Mouse (Mus musculus): ENCODE results near the gene Pax1. TPM values are rescaled to one million over a fixed set of nuclear protein-coding genes. Genes with fewer than 3 reads are reported as not detected.
A peak's percentile ranks its signal among the peaks of the same experiment; 100 is the strongest.

Pax1 gene
- not detected for polyA plus RNA-seq (2021)

GRCm38 (mm10) chr2:147361581-147361980 lies at the start of gene Pax1:
Pax1 (plus strand) TSS chr2:147361925.
- TF ChIP-seq CTCF (IDR thresholded peaks at IDR 0.05): no peak
- ChIA-PET POLR2A (interaction anchor here (0.6 kb wide), 1 partner anchor 16 kb away, joined by 4 read pairs; no protein-coding TSS in a partner anchor), CTCF (no interaction called here)
- in situ Hi-C loops (cut with MboI; ENCODE audit: low pct_unique_long_range_greater_than_20kb): no loop called here
- DNase-seq (ENCODE audit: low read depth, low spot score) (no peak), ATAC-seq (no peak)
- peaks cover 71% of the 10 kb centered on the region for H3K27me3 ChIP-seq

GRCm38 (mm10) chr2:147321036-147321435 lies 40.7 kb upstream of the Pax1 start:
- ChIA-PET POLR2A (no interaction called here), CTCF (no interaction called here)
- DNase-seq (ENCODE audit: low read depth, low spot score) (no peak), ATAC-seq (no peak)
- in situ Hi-C loops (cut with MboI; ENCODE audit: low pct_unique_long_range_greater_than_20kb): no loop called here
- peak; percentile 62 for TF ChIP-seq CTCF (IDR thresholded peaks at IDR 0.05)
- H3K27me3 ChIP-seq: peaks cover 10% of the 10 kb centered on the region

- no peak for TF ChIP-seq CTCF (IDR thresholded peaks at IDR 0.05)
- no peak for ATAC-seq
- in situ Hi-C loops (cut with MboI; ENCODE audit: low pct_unique_long_range_greater_than_20kb): no loop called here
- DNase-seq (ENCODE audit: low read depth, low spot score): no peak
- POLR2A ChIA-PET: no interaction called here
- CTCF ChIA-PET: no interaction called here
- H3K27me3 ChIP-seq: peaks cover 12% of the 10 kb centered on the region
Observed at GRCm38 (mm10) chr2:147325178-147325577, 36.5 kb upstream of the Pax1 start.

- CTCF ChIA-PET: no interaction called here
- ATAC-seq (no peak), DNase-seq (ENCODE audit: low read depth, low spot score) (no peak)
- POLR2A ChIA-PET: no interaction called here
- TF ChIP-seq CTCF (IDR thresholded peaks at IDR 0.05): no peak
- H3K27me3 ChIP-seq: peaks cover 6% of the 10 kb centered on the region
- in situ Hi-C loops (cut with MboI; ENCODE audit: low pct_unique_long_range_greater_than_20kb): no loop called here
Observed at GRCm38 (mm10) chr2:147332731-147333130, 29.0 kb upstream of the Pax1 start.

- no peaks in the 10 kb centered on the region for H3K27me3 ChIP-seq
- no peak for TF ChIP-seq CTCF (IDR thresholded peaks at IDR 0.05)
- ChIA-PET CTCF (no interaction called here), POLR2A (no interaction called here)
- in situ Hi-C loops (cut with MboI; ENCODE audit: low pct_unique_long_range_greater_than_20kb): no loop called here
- ATAC-seq (no peak), DNase-seq (ENCODE audit: low read depth, low spot score) (no peak)
Observed at GRCm38 (mm10) chr2:147338729-147339128, 23.0 kb upstream of the Pax1 start.

GRCm38 (mm10) chr2:147339796-147340195 lies 21.9 kb upstream of the Pax1 start:
- H3K27me3 ChIP-seq: no peaks in the 10 kb centered on the region
- DNase-seq (ENCODE audit: low read depth, low spot score) (no peak), ATAC-seq (no peak)
- ChIA-PET POLR2A (no interaction called here), CTCF (no interaction called here)
- in situ Hi-C loops (cut with MboI; ENCODE audit: low pct_unique_long_range_greater_than_20kb): no loop called here
- no peak for TF ChIP-seq CTCF (IDR thresholded peaks at IDR 0.05)

GRCm38 (mm10) chr2:147342198-147342597 lies 19.5 kb upstream of the Pax1 start:
- in situ Hi-C loops (cut with MboI; ENCODE audit: low pct_unique_long_range_greater_than_20kb): no loop called here

GRCm38 (mm10) chr2:147359716-147360115 lies 2.0 kb upstream of the Pax1 start:
- in situ Hi-C loops (cut with MboI; ENCODE audit: low pct_unique_long_range_greater_than_20kb): no loop called here
- H3K27me3 ChIP-seq: peaks cover 67% of the 10 kb centered on the region
- ChIA-PET CTCF (no interaction called here), POLR2A (no interaction called here)
- DNase-seq (ENCODE audit: low read depth, low spot score): no peak
- ATAC-seq: no peak
- TF ChIP-seq CTCF (IDR thresholded peaks at IDR 0.05): no peak

More at GRCm38 (mm10) chr2:147342198-147342597, 19.5 kb upstream of the Pax1 start:
- ChIA-PET POLR2A (no interaction called here), CTCF (no interaction called here)
- peak; percentile 29 for TF ChIP-seq CTCF (IDR thresholded peaks at IDR 0.05)
- DNase-seq (ENCODE audit: low read depth, low spot score) (no peak), ATAC-seq (no peak)
- no peaks in the 10 kb centered on the region for H3K27me3 ChIP-seq

GRCm38 (mm10) chr2:147360401-147360800 lies 1.3 kb upstream of the Pax1 start:
- CTCF ChIA-PET: no interaction called here
- no peak for DNase-seq (ENCODE audit: low read depth, low spot score)

GRCm38 (mm10) chr2:147360856-147361255 lies 869 bp upstream of the Pax1 start:
- ChIA-PET POLR2A (no interaction called here), CTCF (no interaction called here)
- in situ Hi-C loops (cut with MboI; ENCODE audit: low pct_unique_long_range_greater_than_20kb): no loop called here
- ATAC-seq: no peak
- no peak for TF ChIP-seq CTCF (IDR thresholded peaks at IDR 0.05)
- no peak for DNase-seq (ENCODE audit: low read depth, low spot score)
- H3K27me3 ChIP-seq: peaks cover 66% of the 10 kb centered on the region

More at GRCm38 (mm10) chr2:147360401-147360800, 1.3 kb upstream of the Pax1 start:
- in situ Hi-C loops (cut with MboI; ENCODE audit: low pct_unique_long_range_greater_than_20kb): no loop called here
- no peak for ATAC-seq
- peaks cover 62% of the 10 kb centered on the region for H3K27me3 ChIP-seq
- POLR2A ChIA-PET: no interaction called here
- no peak for TF ChIP-seq CTCF (IDR thresholded peaks at IDR 0.05)

GRCm38 (mm10) chr2:147362316-147362715 lies 591 bp downstream of the Pax1 start:
- CTCF ChIA-PET: no interaction called here
- no peak for ATAC-seq
- POLR2A ChIA-PET: interaction anchor here (0.6 kb wide), 1 partner anchor 16 kb away, joined by 4 read pairs; no protein-coding TSS in a partner anchor
- no peak for DNase-seq (ENCODE audit: low read depth, low spot score)
- peaks cover 74% of the 10 kb centered on the region for H3K27me3 ChIP-seq
- no peak for TF ChIP-seq CTCF (IDR thresholded peaks at IDR 0.05)
- in situ Hi-C loops (cut with MboI; ENCODE audit: low pct_unique_long_range_greater_than_20kb): no loop called here

- DNase-seq (ENCODE audit: low read depth, low spot score) (no peak), ATAC-seq (no peak)
- ChIA-PET POLR2A (no interaction called here), CTCF (no interaction called here)
- in situ Hi-C loops (cut with MboI; ENCODE audit: low pct_unique_long_range_greater_than_20kb): no loop called here
- no peak for TF ChIP-seq CTCF (IDR thresholded peaks at IDR 0.05)
- H3K27me3 ChIP-seq: peaks cover 78% of the 10 kb centered on the region
Observed at GRCm38 (mm10) chr2:147363401-147364130, 1.8 kb downstream of the Pax1 start.
